Mouse (Mus musculus): ENCODE results near the gene Rnasek.
A peak's percentile ranks its signal among the peaks of the same experiment; 100 is the strongest.

DNA sequence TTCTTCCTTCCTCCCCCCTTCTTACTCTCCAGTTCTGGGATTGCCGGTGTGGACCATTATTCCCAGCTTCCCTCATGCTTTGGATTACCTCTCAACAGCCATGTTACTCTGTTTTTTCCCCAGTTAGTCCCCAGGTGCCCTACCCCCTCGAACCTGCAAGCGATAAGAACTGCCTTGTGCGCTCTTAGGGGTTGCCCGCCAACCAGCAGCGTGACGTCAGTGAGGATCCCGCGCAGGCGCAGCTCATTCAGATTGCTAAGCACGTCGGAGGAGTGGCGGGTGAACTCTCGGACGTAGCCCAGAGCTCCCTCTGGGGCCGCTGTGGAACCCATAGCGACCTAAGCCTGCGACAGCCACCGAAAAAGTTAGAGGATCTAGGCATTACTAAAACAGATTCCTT is 10.8 kb downstream of the Rnasek start:
- peak; percentile 24 for TF ChIP-seq POLR2A (IDR thresholded peaks at IDR 0.05; ENCODE audit: insufficient read depth, low read length)
- no peak for TF ChIP-seq EP300 (IDR thresholded peaks at IDR 0.05; ENCODE audit: insufficient read depth, low read depth, low read length)
